Mouse (Mus musculus) layer of hippocampus, postnatal 25 days (tissue): ENCODE measurements at regions not wholly inside any gene's neighbourhood (a gene's known extent, or its start where the extent isn't known, plus 50 kb on each side); places are given as distances from the start of the nearest gene placed in this dataset.

Experiments used
- DNase-seq, 2 experiments: peaks; one replicate each; pipeline ENCODE4 v3.0.0; 2022; ENCODE audit warnings: mixed read lengths in 2 of 2, low spot score in 1 of 2; ENCODE audit errors: extremely low spot score in 1 of 2

DNA sequence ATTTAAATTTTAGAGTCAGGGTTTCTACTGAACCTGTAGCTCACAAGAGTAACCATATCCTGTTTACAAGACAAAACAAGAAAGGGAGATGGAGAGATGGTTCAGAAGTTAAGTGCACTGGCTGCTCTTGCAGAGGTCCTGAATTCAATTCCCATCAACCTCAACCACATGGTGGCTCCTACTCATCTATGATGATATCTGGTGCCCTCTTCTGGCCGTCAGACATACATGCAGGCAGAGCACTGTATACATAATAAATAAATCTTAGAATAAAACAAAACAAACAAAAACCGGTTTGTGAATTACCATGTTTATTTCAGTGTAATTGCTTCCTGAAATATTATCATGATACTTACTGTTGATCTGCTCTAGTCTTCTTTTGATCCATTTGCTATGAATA lies 845.4 kb downstream of the Pcdh18 start:
- no peak for DNase-seq

DNA sequence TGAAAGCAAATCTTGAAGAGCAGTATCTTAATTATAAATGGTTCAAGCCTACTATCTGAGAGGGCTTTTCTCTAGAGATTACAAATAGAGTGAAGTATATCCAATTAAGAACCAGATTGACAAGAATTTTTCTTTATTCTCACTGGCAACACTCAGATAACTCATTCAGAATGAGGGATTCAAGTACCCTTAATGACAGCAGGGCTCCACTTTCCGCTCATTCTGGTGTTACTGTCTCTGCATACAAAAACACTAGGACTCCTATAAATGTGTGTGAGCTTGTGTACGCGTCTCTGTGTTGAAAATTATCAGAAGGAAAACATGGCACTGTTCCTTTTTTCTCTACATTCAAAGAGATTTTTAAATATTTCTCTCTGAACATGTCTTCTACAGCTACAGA lies 866.7 kb downstream of the Pcdh18 start:
- DNase-seq: no peak

DNA sequence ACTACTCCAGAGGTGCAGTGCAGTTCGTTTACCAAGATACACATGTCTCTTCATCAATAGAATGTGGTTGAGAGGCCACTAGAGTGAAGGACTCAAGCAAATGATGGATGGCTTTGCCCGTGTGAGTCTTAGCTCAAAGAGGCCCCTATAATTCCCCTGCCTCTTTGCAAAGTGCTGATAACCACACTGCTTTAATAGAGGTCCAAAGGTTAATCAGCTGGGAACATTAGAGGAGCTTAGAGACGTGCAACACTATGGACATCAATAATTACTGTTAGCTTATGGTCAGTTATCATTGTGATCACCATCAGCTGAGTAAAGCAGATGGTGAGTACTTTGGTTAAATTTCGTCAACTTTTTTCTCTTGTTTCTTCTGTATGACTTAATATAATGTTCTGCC lies 869.2 kb downstream of the Pcdh18 start:
- DNase-seq: no peak

DNA sequence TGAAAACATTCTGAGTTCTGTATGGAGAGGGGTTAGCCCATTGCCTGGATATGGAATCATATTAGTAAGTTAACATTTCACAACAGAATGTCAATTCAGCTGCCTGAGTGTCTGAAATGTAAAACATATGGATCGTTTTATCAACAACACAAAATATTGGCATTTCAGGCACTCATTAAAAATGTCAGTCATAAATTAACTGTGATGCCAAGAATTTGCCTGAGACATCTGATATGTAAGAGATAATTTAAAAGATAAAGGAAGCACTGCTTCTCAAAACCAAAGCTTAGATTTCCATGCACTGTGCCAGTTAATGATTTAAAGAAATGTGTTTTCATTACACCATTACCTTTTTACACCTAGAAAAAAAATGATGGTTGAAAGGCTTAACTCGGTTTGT lies 887.6 kb downstream of the Pcdh18 start:
- no peak for DNase-seq

DNA sequence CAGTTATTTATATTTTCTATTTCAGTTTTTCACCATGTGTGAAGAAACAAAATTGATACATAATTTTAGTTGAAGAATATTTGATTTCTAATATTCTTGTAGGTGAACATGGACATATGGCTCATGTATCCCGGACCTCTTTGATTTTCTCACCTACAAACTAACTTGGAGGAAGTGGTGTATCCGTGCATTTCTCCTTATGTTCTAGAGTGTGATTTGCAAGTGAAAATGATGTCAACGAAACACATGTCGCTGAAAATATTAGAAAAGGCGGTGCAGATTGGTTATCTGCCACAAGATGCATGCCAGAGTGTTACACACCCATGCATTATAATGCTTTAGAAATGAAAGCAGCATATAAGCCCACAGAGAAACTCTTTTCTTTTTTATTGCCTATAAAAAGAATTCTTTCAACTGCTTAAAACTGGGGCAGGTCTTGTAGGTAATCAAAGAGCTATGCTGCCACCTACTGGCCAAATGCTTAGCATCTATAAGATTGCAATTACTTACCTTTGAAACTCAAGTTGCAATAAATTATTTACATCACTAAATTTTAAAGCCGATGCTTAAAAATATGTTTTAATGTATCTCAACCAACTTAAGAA lies 911.0 kb downstream of the Pcdh18 start:
- DNase-seq: peak; percentile 53 to 93

DNA sequence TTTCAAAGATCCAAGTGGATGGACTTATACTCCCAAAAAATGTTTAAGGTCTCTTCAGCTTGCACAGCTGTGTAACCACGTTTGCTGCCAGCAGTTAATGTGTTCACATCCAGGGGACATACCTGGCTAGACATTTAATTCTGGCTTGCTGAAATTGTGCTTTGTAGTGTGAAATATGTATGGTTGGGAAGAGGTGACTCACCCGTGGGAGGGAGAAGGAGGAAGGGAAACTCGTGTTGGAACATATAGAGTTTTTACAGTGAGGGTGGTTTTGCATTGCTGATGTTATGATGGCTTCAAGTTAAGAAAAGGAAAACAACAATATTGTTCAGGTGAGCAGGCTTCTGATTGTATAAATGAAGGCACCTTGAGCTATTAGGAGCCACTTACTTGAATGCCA lies 916.4 kb downstream of the Pcdh18 start:
- no peak for DNase-seq

DNA sequence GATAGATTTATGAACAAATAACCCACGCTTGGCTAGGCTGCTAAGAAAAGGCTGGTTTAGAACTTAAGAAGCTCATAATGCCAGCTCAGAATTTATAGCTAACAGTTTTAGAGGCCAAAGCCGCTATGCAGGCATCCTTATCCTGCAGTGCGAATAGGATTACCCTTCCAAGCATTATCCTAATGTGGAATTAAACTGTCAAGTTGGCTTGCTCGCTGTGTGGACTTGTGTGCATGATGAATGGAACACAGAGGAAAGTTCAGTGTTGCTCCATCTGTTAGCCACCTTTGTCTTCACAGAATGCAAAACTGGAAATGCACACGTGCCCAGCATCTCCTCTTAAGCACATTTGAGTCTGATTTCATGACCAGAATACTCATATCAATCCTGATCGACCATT lies 933.8 kb downstream of the Pcdh18 start:
- DNase-seq: no peak

DNA sequence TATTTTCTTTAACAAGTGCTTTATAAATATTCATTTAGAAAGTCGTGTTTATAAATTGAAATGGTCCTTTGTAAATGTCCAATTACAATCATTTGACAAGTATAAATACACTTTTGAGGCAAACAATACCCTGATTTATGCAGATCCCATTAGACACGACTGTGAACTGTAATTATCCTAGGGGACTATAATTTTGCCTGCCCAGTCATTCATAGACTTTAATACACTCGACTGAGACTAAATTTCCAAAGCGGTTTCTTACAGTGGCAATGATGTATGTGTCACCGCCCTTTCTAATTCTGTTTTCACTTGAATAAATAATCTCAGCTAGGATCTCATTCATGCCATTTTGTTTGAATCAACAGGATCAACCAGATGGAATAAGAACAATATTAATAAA lies 952.7 kb downstream of the Pcdh18 start:
- no peak for DNase-seq

DNA sequence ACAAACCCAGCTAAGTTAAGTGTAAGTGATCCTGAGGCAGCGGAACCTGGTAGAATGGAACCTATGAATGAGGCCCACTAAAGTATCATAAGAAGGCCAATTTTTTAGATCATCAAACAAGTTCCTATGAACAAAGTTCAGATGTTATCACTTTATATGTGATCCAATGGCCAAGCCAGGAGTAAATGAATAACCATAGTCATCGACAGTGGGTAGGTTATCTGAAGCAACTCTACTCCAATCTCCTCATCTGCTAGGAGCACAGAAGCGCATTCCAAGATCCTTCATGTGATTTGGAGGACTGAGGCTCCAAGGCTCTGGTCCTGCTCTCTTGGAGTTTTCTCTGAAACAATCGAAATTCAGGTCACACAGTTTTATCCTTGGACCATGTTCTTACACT lies 985.4 kb downstream of the Pcdh18 start:
- DNase-seq: no peak
